Mouse (Mus musculus) naive thymus-derived CD4-positive, alpha-beta T cell, adult 2 months (primary cell): ENCODE data around the gene Flt3l.
"Not testable (repeated sequence)": the region's sequence is repeated elsewhere in the genome, so short reads cannot be mapped to it uniquely, and the experiment has no call there.

Experiments
- DNase-seq: peaks from one replicate; pipeline ENCODE4 v3.0.0-alpha.2; 2011; ENCODE audit warnings: low read depth

Gene Flt3l

GRCm38 (mm10) chr7:45162996-45163615 lies 26.9 kb upstream of the Flt3l start:
- no peak for DNase-seq

DNA sequence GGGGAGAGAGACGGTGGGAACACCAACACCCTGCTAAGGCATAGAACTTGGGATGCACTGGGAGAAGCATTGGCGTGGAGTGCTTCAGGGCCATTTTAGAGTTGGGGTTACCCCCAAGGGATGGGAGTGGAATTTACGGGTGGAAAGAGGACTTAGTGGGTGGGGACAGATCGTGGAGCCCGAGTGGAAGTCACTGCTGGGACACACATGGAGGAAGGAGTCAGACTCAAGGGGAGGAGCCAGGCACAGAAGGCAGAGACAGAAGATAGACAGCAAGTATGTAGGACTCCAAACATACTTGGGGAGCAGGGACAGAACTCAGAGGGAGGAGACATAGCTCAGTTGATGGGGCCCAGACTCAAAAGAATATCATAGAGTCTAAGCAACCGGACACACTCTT lies 26.3 kb upstream of the Flt3l start:
- DNase-seq, result no peak

DNA sequence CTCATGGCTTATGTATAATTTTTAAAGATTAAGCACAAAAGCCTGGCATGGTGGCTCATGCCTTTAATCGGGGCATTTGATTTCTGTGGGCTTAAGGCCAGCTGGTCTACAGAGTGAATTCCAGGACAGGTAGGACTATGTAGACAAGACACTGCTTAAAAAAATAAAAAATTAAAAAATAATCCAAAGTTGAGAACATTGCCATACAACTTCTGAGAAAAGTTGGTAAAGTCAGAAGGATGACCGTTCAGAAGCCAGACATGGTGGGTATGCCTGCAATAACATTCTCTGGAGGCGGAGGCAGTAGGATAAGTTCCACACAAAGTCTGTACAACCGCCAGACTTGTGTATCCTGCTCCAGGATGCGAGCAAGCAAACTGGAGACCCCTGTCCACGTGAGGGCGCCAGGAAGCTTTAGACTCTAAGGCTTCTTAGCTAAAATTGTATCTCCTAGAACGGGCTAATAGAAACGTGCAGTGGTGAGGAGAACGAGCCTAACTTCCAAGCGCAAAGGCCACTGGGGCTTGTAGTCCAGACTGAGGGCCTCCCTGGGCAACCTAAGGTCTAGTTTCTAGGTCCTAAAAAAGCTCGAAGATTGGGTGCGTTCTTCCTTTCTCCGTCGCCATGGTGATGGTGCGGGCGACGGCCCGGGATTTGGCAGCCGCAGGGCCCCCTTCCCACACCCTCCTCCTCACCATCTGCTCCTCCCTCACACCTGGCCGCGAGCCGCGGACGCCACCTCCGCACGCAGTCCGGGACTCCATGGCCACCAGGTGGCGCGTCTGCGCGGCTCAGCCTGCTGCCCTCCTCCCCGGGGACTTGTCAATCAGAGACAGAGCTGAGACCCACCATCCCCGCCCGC lies 25.6 kb upstream of the Flt3l start:
- DNase-seq, result peak; percentile 93

GRCm38 (mm10) chr7:45160866-45161265 lies 24.6 kb upstream of the Flt3l start:
- no peak for DNase-seq

GRCm38 (mm10) chr7:45160316-45160800 lies 24.1 kb upstream of the Flt3l start:
- no peak for DNase-seq

DNA sequence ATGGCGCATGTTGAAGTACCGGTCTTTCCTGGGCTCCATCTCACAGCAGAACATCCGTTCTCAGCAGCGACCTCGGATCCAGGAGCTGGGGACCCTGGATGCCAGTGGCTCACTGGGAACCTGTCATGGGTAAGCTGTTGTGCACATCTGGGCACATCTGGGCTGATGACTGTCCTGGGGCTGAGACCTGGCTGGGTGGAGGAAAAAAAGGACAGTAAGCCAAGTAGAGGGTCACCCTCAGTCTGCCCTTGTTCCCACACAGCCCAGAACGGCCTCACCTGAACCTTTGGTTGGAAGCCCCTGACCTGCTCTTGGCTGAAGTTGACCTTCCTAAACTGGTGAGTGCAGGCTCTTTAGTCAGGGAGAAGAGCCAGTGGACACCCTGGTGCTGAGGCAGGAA lies 22.8 kb upstream of the Flt3l start:
- no peak for DNase-seq

GRCm38 (mm10) chr7:45157459-45157858 lies 21.2 kb upstream of the Flt3l start:
- no peak for DNase-seq

DNA sequence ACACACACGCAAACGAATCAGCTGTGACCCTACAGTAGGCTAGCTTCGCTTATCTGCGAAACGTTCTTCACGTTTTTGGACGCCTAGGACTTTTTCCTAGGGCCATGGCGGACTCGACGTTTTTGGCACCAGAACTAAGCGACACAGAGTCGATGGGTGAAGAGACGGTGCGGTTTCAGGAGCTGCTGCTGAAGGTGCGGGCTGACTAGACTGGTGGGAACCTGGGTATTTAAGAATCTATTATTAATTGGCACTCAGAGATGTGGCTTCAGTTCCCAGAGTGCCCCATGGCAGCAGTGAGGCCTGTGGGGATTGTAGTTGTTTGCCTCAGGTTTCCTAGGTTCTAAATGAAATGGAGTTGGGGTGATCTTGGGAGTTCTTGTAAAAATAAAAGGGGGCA lies 20.0 kb upstream of the Flt3l start:
- DNase-seq, result no peak

DNA sequence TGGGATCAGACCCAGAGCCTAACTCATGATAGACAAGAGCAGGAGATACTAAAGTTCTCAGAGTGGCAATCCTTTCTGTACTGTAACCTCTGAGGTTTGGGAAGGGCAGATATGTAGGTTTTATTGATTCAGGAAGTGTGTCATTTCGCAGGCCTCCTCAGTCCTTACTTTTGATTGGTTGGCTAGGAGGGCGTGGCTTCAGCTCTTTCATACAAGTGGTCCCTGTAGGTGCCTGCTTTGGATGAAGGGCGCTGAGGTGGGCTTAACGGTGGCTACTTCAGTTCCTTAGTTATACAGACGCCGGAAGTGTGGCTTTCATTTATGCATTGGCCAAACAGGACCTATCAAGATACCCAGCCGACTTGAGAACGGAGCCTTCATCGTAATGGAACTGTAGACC lies 19.4 kb upstream of the Flt3l start:
- DNase-seq, result no peak

DNA sequence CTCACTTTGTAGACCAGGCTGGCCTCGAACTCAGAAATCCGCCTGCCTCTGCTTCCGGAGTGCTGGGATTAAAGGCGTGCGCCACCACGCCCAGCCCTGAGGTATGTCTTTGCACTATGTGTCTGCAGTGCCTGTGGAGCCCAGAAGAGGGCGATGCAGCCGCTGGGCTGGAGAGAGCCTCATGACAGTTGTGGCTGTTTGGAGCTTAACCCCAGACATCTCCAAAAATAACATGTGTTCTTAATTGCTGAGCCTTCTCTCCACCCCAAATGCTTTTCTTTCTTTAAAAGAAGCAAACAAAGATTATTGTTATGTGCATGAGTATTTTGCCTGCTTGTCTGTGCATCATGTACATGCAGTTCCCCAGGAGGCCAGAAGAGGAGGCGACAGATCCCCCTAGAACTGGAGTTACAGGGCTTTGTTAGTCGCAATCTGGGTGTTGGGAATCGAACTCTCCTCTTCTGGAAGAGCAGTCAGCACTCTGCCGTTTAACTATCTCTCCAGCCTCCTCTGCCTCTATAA lies 18.8 kb upstream of the Flt3l start:
- DNase-seq, result peak; percentile 70

- DNase-seq, result peak; percentile 98
Measured at GRCm38 (mm10) chr7:45154096-45154992, 18.1 kb upstream of the Flt3l start, which contains the start of the genes Pih1d1 and Aldh16a1. Pih1d1 (plus strand) TSS chr7:45154303. Aldh16a1 (minus strand) TSS chr7:45154584.

- DNase-seq, result no peak
Measured at GRCm38 (mm10) chr7:45153586-45153985, 17.4 kb upstream of the Flt3l start.

- DNase-seq, result not testable (repeated sequence)
Measured at GRCm38 (mm10) chr7:45153052-45153451, 16.8 kb upstream of the Flt3l start.

DNA sequence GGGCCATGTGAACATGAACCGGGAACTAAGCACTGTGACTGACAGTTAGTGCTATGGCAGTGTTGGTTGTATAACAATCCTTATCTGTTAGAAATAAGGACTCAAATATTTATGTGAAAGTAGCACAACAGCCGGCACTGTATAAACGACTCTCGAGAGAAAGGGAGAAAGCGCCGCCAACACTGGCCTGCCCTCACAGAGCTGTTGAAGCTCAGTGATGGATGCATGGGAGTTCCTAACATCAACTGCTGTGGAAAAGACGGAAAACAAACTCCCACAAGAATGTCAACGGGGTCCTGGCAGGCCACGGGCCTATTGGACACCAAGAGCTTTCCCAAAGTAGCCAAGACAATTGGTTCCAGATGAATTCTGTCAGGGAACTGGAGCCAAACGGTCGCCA lies 15.1 kb upstream of the Flt3l start:
- no peak for DNase-seq

DNA sequence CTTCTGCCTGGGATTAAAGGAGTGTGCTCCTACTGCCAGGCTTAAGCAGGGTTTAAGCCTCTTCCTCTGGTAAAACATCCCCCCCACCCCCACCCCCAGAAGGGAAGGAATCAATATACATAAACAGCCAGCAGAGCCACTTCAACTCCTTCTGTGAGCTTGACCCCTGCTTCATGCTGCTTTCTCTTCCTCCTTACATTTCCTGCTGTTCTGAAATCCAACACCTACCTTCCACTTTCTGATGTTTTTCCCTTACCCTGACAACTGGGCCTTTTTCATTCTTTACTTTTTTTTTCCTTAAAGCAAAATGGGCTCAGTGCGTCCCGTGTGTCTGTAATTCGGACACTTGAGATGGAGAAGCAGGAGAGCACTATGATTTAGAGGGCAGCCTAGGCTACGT lies 14.1 kb upstream of the Flt3l start:
- no peak for DNase-seq

DNA sequence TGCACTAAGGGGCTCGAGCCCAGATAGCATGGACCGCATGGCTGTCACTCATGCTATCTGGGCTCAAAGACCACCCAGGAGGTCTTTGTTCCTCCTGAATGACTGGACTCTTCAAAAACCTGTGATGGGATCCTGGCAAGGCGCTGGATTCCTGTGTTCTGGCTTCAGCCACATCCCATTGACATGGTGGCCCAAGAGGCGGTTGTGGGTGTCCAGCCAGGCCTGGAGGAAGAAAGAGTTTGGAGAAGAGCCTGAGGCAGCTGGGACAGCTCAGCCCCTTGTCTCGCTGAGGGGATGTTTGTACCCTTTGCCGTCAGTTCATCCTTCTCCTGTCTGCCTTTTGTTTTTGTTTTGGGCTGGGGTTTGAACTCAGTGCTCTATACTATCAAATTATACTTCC lies 13.3 kb upstream of the Flt3l start:
- DNase-seq, result no peak

- no peak for DNase-seq
Measured at GRCm38 (mm10) chr7:45148534-45149098, 12.4 kb upstream of the Flt3l start.

DNA sequence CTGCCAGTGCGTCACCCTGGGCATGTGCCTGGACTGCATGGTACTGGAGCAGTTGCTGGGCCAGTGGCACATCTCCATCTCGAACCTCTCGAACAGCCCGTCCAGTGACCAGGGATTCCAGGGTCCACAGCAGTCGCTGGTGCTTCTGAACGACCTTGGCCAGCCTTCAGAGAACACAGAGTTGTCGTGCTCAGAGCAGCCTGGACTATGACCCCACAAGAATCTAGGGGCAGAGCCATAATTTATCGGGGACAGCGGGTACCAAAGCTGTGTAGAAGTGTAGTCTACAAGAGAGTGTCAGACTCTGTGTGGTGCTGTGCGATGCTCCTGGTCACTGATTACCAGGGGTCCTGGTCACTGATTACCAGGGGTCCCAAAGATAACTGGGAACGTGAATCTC lies 11.7 kb upstream of the Flt3l start:
- DNase-seq, result no peak

- DNase-seq, result no peak
Measured at GRCm38 (mm10) chr7:45147267-45147666, 11.0 kb upstream of the Flt3l start.

DNA sequence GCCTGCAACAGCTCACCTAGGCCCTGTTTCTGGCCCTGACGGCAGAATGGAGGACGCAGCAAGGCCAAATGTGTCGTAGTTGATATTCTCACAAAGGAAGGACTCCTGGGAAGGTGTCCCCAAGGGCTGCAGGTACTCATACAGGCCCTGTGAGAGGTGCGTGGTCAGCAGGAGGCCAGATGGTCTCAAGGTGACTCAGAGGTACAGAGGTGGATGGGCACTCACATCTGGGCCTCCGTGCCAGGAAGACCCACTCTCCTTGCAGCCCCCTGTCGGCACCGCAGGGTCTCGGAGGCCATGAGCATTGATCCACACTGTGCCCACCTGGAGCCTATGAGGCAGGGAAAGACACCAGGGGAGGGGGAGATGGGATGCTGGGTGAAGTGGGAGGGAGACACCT lies 9.2 kb upstream of the Flt3l start:
- DNase-seq, result no peak

DNA sequence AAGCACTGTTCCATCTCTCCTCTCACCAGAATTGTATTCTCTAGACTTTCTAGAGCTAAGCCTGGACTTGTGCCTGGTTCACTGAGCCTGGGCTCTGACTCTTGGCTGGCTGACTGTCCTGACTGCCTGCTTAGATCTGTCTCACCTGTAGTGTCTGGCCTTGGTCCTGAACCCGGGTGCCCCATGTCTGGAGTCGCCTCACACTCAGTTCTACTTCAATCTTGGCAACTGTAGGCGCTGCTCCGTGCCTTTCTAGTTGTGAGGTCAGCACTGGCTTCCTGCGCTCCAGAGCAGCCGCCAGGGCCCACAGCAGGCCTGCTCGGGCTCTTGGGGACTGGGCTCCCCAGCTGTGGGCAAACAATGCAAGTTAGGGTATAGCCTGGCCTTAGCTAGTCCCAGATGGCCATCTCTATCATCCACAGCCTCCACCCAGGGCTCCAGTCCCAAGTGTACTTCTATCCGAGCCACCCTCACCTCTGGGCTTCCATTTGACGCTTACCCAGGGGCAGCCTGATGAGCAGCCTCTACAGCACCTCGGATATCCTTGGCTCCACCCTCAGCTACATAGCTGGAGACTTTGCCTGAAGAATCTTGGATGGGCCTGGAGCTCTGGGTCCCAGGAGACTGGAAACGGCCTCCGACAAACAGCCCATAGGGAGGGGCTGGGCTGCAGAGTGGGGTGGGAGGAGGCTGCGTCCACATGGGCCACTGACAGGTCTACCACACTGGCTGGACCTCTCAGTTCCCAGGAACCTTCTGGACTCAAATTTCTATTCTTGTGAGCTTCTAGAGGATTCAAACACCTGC lies 8.3 kb upstream of the Flt3l start:
- no peak for DNase-seq
